Mouse (Mus musculus) CH12.LX (cell line): ENCODE results near the gene Spdye4b. TPM values are rescaled to one million over a fixed set of nuclear protein-coding genes. Genes with fewer than 3 reads are reported as not detected.

Experiments
- DNase-seq: peaks from one replicate; pipeline ENCODE4 v3.0.0-alpha.2; 2013; ENCODE audit errors: extremely low read depth
- H3K27ac ChIP-seq: 2 replicates; pipeline ENCODE4 v1.5.1; 2012; ENCODE audit warnings: low read depth, mild to moderate bottlenecking, control low read depth, moderate library complexity; ENCODE audit not compliant: insufficient read depth
- H3K27me3 ChIP-seq: replicated peaks from 2 replicates; pipeline ENCODE3; 2012; ENCODE audit warnings: inconsistent platforms
- H3K36me3 ChIP-seq, 2 experiments: replicated peaks in 1 of 2; 2 replicates each; pipeline versions ENCODE3 to v1.6.1; 2012; ENCODE audit warnings: inconsistent platforms in 1 of 2, low read length in 1 of 2, mild to moderate bottlenecking in 1 of 2, mixed read lengths in 1 of 2, moderate library complexity in 1 of 2; ENCODE audit not compliant: control insufficient read depth in 1 of 2, insufficient read depth in 1 of 2
- H3K4me1 ChIP-seq, 2 experiments: 2 replicates each; pipeline ENCODE4 v1.6.1; 2012; ENCODE audit warnings: inconsistent platforms in 1 of 2, moderate library complexity in 1 of 2; ENCODE audit not compliant: insufficient read depth in 2 of 2, control insufficient read depth in 1 of 2
- H3K4me2 ChIP-seq: 2 replicates; pipeline ENCODE4 v1.6.1; 2012; ENCODE audit warnings: low read depth, mild to moderate bottlenecking, control low read depth; ENCODE audit not compliant: poor library complexity, insufficient read depth, severe bottlenecking
- H3K4me3 ChIP-seq, 3 experiments: fragments of 150-350 bp in 1 of 3; sonication (generic) in 1 of 3; replicated peaks in 1 of 3; 2 replicates each; pipeline versions ENCODE3 to v1.5.1; 2011 to 2012; ENCODE audit warnings: low read depth in 2 of 3, low read length in 2 of 3, mild to moderate bottlenecking in 2 of 3, moderate library complexity in 2 of 3, control low read depth in 1 of 3, improper control_type of control experiment in 1 of 3, inconsistent platforms in 1 of 3, mixed read lengths in 1 of 3; ENCODE audit not compliant: poor library complexity in 1 of 3
- H3K79me2 ChIP-seq: replicated peaks from 2 replicates; pipeline ENCODE4 v1.6.1; 2012; ENCODE audit warnings: mild to moderate bottlenecking, moderate library complexity; ENCODE audit not compliant: control insufficient read depth, poor library complexity, insufficient read depth, severe bottlenecking; ENCODE audit errors: extremely low read depth
- H3K9ac ChIP-seq: 2 replicates; pipeline ENCODE4 v1.6.1; 2012; ENCODE audit warnings: low read depth, mild to moderate bottlenecking, control low read depth, moderate library complexity; ENCODE audit not compliant: insufficient read depth
- H3K9me3 ChIP-seq: replicated peaks from 2 replicates; pipeline ENCODE3; 2012; ENCODE audit warnings: low read length, inconsistent platforms, mixed read lengths
- BHLHE40 ChIP-seq: IDR thresholded peaks from 2 replicates; pipeline ENCODE4 v1.6.1; 2011; ENCODE audit warnings: mild to moderate bottlenecking, low read depth, low read length, improper control_type of control experiment
- CHD1 ChIP-seq: IDR thresholded peaks from 2 replicates; pipeline ENCODE4 v1.6.1; 2012; ENCODE audit warnings: low read depth, low read length, improper control_type of control experiment, inconsistent platforms
- CHD2 ChIP-seq: IDR thresholded peaks from 2 replicates; pipeline ENCODE4 v1.6.1; 2011; ENCODE audit warnings: low read length, improper control_type of control experiment
- CTCF ChIP-seq, 2 experiments: IDR thresholded peaks in 1 of 2; conservative IDR thresholded peaks in 1 of 2; 2 replicates each; pipeline ENCODE4 v1.5.1; 2011 to 2012; ENCODE audit warnings: low read depth in 2 of 2, low read length in 2 of 2, improper control_type of control experiment in 1 of 2, inconsistent platforms in 1 of 2, mild to moderate bottlenecking in 1 of 2, moderate library complexity in 1 of 2
- ELF1 ChIP-seq: IDR thresholded peaks from 2 replicates; pipeline ENCODE4 v1.6.1; 2014; ENCODE audit warnings: low read depth, mild to moderate bottlenecking, inconsistent platforms, low read length, improper control_type of control experiment
- EP300 ChIP-seq: IDR thresholded peaks from 2 replicates; pipeline ENCODE4 v1.6.1; 2011; ENCODE audit warnings: low read length, improper control_type of control experiment
- HCFC1 ChIP-seq: IDR thresholded peaks from 2 replicates; pipeline ENCODE4 v1.6.1; 2012; ENCODE audit warnings: low read depth, mild to moderate bottlenecking, inconsistent platforms, low read length, improper control_type of control experiment
- JUN ChIP-seq: IDR thresholded peaks from 2 replicates; pipeline ENCODE4 v1.6.1; 2011; ENCODE audit warnings: low read depth, mild to moderate bottlenecking, low read length, improper control_type of control experiment, moderate library complexity; ENCODE audit not compliant: insufficient read depth
- MAFK ChIP-seq: IDR thresholded peaks from 2 replicates; pipeline ENCODE4 v1.6.1; 2011; ENCODE audit warnings: low read length, improper control_type of control experiment; ENCODE audit not compliant: insufficient replicate concordance
- MAX ChIP-seq: IDR thresholded peaks from 2 replicates; pipeline ENCODE4 v1.6.1; 2011; ENCODE audit warnings: low read length, improper control_type of control experiment
- MAZ ChIP-seq: IDR thresholded peaks from 2 replicates; pipeline ENCODE4 v1.6.1; 2012; ENCODE audit warnings: low read depth, mild to moderate bottlenecking, inconsistent platforms, low read length, improper control_type of control experiment, moderate library complexity
- PAX5 ChIP-seq: IDR thresholded peaks from 2 replicates; pipeline ENCODE4 v1.6.1; 2012; ENCODE audit warnings: low read length, inconsistent platforms, mixed read lengths
- POLR2A ChIP-seq: IDR thresholded peaks from 2 replicates; pipeline ENCODE4 v1.6.1; 2011; ENCODE audit warnings: low read depth, mild to moderate bottlenecking, improper control_type of control experiment, low read length
- POLR2AphosphoS2 ChIP-seq: IDR thresholded peaks from 2 replicates; pipeline ENCODE4 v1.6.1; 2011; ENCODE audit warnings: low read depth, low read length, improper control_type of control experiment
- RCOR1 ChIP-seq: conservative IDR thresholded peaks from 2 replicates; pipeline ENCODE4 v1.6.1; 2012; ENCODE audit warnings: low read depth, mild to moderate bottlenecking, inconsistent platforms, low read length, improper control_type of control experiment
- SIN3A ChIP-seq: IDR thresholded peaks from 2 replicates; pipeline ENCODE4 v1.6.1; 2012; ENCODE audit warnings: low read length, improper control_type of control experiment, inconsistent platforms
- USF2 ChIP-seq: conservative IDR thresholded peaks from 2 replicates; pipeline ENCODE4 v1.6.1; 2011; ENCODE audit warnings: low read depth, low read length, improper control_type of control experiment
- ZMIZ1 ChIP-seq: IDR thresholded peaks from 2 replicates; pipeline ENCODE4 v1.6.1; 2012; ENCODE audit warnings: low read depth, mild to moderate bottlenecking, inconsistent platforms, low read length, improper control_type of control experiment
- dilution Hi-C: fragments of 300-500 bp; cut with MboI; formaldehyde crosslinking; loops from 2 replicates; pipeline ENCODE4 v1.14.3; 2020; ENCODE audit warnings: low sequenced_read_pairs; ENCODE audit not compliant: extremely low pct_unique_long_range_greater_than_20kb, extremely low pct_ligation_motif_present
- in situ Hi-C: fragments of 300-500 bp; cut with MboI; formaldehyde crosslinking; loops from 3 replicates; pipeline ENCODE4 v1.14.3; 2019; ENCODE audit warnings: low sequenced_read_pairs, low pct_ligation_motif_present, low pct_unique_long_range_greater_than_20kb, mixed read lengths
- polyA plus RNA-seq: library from polyadenylated mRNA; unstranded; fragments of >175 nt; gene quantifications from 2 replicates; pipeline ENCODE4 v1.2.1, GENCODE M21; 2012; ENCODE audit warnings: low read depth; ENCODE audit not compliant: insufficient read length
- total RNA-seq, 2 experiments: library from RNA; depleted of rRNA; stranded (reverse); fragments of 300-350 nt in 1 of 2; fragments of >200 nt in 1 of 2; gene quantifications; 2 replicates each; pipeline ENCODE4 v1.2.3; 2012 to 2014

The Spdye4b gene
- total and polyA plus RNA-seq, 3 experiments = not detected

GRCm38 (mm10) chr5:143137580-143137979 is 43.2 kb upstream of the Spdye4b start:
- no peak for DNase-seq
- Histone ChIP-seq H3K27me3 (peaks cover 3% of the 10 kb centered on the region), H3K4me2 (no peak overlapping the region), H3K79me2 (no peaks in the 10 kb centered on the region), H3K9ac (no peak overlapping the region), H3K9me3 (peaks cover 2% of the 10 kb centered on the region), H3K36me3 (no peaks in the 10 kb centered on the region), H3K4me1 (peaks cover 0 to 9% of the 10 kb centered on the region in 2 experiments; a peak in 2 of 4 replicates), H3K27ac (no peak overlapping the region), H3K4me3 (no peak overlapping the region)
- in situ Hi-C loops = no loop called here
- dilution Hi-C loops = no loop called here
- TF ChIP-seq USF2 = no peak
- peak in 1 of 2 experiments; percentile 26; a peak in 2 of 4 replicates for TF ChIP-seq CTCF (conservative IDR thresholded peaks at IDR 0.05 in 1 of 2, IDR thresholded peaks at IDR 0.05 in 1 of 2; ENCODE audit: low read depth in 2 of 2, low read length in 2 of 2)

- Histone ChIP-seq H3K27ac (no peak within 1 kb of the TSS), H3K4me3 (no peak within 1 kb of the TSS), H3K79me2 (no peaks in the 10 kb centered on the region), H3K9ac (no peak within 1 kb of the TSS), H3K27me3 (peaks cover 16% of the 10 kb centered on the region), H3K4me2 (no peak within 1 kb of the TSS), H3K9me3 (peaks cover 10% of the 10 kb centered on the region)
- in situ Hi-C loops = no loop called here
- no peak for DNase-seq
- TF ChIP-seq MAX (no peak), MAFK (no peak), RCOR1 (no peak), JUN (no peak), SIN3A (no peak), EP300 (no peak), POLR2AphosphoS2 (no peak), POLR2A (no peak), HCFC1 (no peak), CHD2 (no peak), PAX5 (no peak), ZMIZ1 (no peak), ELF1 (no peak), CHD1 (no peak), BHLHE40 (no peak), MAZ (no peak)
- TF ChIP-seq, all 38 proteins: peak for 0
- Histone ChIP-seq H3K36me3 (no peaks in the 10 kb centered on the region), H3K4me1 (no peaks in the 10 kb centered on the region; a peak in 1 of 4 replicates)
- dilution Hi-C loops = no loop called here
Observed at GRCm38 (mm10) chr5:143147481-143147880, 33.3 kb upstream of the Spdye4b start, which contains the start of gene Olfr718-ps1. Olfr718-ps1 (minus strand) TSS chr5:143147581.
